Mouse (Mus musculus) midbrain, embryonic 10.5 days (tissue): ENCODE measurements around the gene Trim46. TPM values are rescaled to one million over a fixed set of nuclear protein-coding genes. Genes with fewer than 3 reads are reported as not detected.

ENCODE experiments used
- DNase-seq: peaks from one replicate; pipeline ENCODE4 v3.0.0-alpha.2; 2017; ENCODE audit warnings: low spot score
- H3K27ac ChIP-seq: fragments of 300-500 bp; sonication (generic); replicated peaks from 2 replicates; pipeline ENCODE4 v1.5.1; 2016; ENCODE audit warnings: mild to moderate bottlenecking
- H3K27me3 ChIP-seq: fragments of 300-500 bp; sonication (generic); 2 replicates; pipeline ENCODE4 v1.6.1; 2016; ENCODE audit warnings: low read depth, mild to moderate bottlenecking; ENCODE audit not compliant: poor library complexity, severe bottlenecking
- H3K36me3 ChIP-seq: fragments of 300-500 bp; sonication (generic); 2 replicates; pipeline ENCODE4 v1.6.1; 2016; ENCODE audit warnings: mild to moderate bottlenecking, moderate library complexity
- H3K4me1 ChIP-seq: fragments of 300-500 bp; sonication (generic); 2 replicates; pipeline ENCODE4 v1.6.1; 2016
- H3K4me3 ChIP-seq: fragments of 300-500 bp; sonication (generic); 2 replicates; pipeline ENCODE4 v1.5.1; 2016; ENCODE audit warnings: mild to moderate bottlenecking, moderate library complexity
- H3K9me3 ChIP-seq: fragments of 300-500 bp; sonication (generic); replicated peaks from 2 replicates; pipeline ENCODE4 v1.6.1; 2016; ENCODE audit warnings: mild to moderate bottlenecking
- WGBS: fragments of 180-500 bp; shearing (Covaris S2); methylation state at CpG from one replicate; pipeline ENCODE4 v1.1.7; 2016; 5-methylcytosine and 5-hydroxymethylcytosine counted together
- polyA plus RNA-seq: library from polyadenylated mRNA; unstranded; fragments of >200 nt; fragmentation: Nextera tagmentation; extraction: Ambion mirVana; gene quantifications from 2 replicates; pipeline ENCODE4 v1.2.1, GENCODE M21; 2016

The Trim46 gene
- polyA plus RNA-seq, 1 experiment from 2014 or later = 5.7 TPM

- Histone ChIP-seq H3K4me1 (peaks cover 51% of the 10 kb centered on the region), H3K4me3 (peak overlapping the region; percentile 86), H3K27ac (peak overlapping the region; percentile 93; the same call in 1 of the 2 replicates), H3K27me3 (peaks cover 28% of the 10 kb centered on the region), H3K36me3 (peaks cover 25% of the 10 kb centered on the region), H3K9me3 (no peaks in the 10 kb centered on the region)
- 8% methylated on average over 14 of the region's 14 CpGs for whole genome bisulfite sequencing
- DNase-seq = peak; percentile 58
Observed at GRCm38 (mm10) chr3:89243609-89244008, 2.5 kb downstream of the Trim46 start.

- peaks cover 28% of the 10 kb centered on the region for H3K27me3 ChIP-seq
- no peak overlapping the region for H3K27ac ChIP-seq
- H3K4me1 ChIP-seq = peaks cover 49% of the 10 kb centered on the region
- 74% methylated on average over 9 of the region's 9 CpGs for WGBS
- peaks cover 25% of the 10 kb centered on the region for H3K36me3 ChIP-seq
- H3K4me3 ChIP-seq = no peak overlapping the region
- no peaks in the 10 kb centered on the region for H3K9me3 ChIP-seq
- DNase-seq = peak; percentile 64
Observed at GRCm38 (mm10) chr3:89242331-89242895, 3.7 kb downstream of the Trim46 start.

- WGBS = 79% methylated on average over 12 of the region's 12 CpGs
- H3K27me3 ChIP-seq = peaks cover 3% of the 10 kb centered on the region
- peaks cover 11% of the 10 kb centered on the region for H3K4me1 ChIP-seq
- no peak for DNase-seq
- H3K9me3 ChIP-seq = no peaks in the 10 kb centered on the region
- no peak overlapping the region for H3K27ac ChIP-seq
- no peak overlapping the region for H3K4me3 ChIP-seq
- peaks cover 57% of the 10 kb centered on the region for H3K36me3 ChIP-seq
Observed at GRCm38 (mm10) chr3:89238494-89238893, 7.6 kb downstream of the Trim46 start.

- Histone ChIP-seq H3K4me3 (no peak overlapping the region), H3K27ac (peak overlapping the region; percentile 42), H3K4me1 (peaks cover 7% of the 10 kb centered on the region), H3K9me3 (no peaks in the 10 kb centered on the region), H3K36me3 (peaks cover 60% of the 10 kb centered on the region), H3K27me3 (no peaks in the 10 kb centered on the region; the same call in 1 of the 2 replicates)
- no peak for DNase-seq
- WGBS = 95% methylated on average over 21 of the region's 21 CpGs
Observed at GRCm38 (mm10) chr3:89237682-89238081, 8.4 kb downstream of the Trim46 start.

- no peaks in the 10 kb centered on the region for H3K9me3 ChIP-seq
- no peak overlapping the region for H3K4me3 ChIP-seq
- H3K27me3 ChIP-seq = peaks cover 4% of the 10 kb centered on the region; the same call in 1 of the 2 replicates
- 91% methylated on average over 10 of the region's 10 CpGs for WGBS
- peaks cover 54% of the 10 kb centered on the region for H3K36me3 ChIP-seq
- no peak for DNase-seq
- no peak overlapping the region for H3K27ac ChIP-seq
- peaks cover 14% of the 10 kb centered on the region; the same call in 1 of the 2 replicates for H3K4me1 ChIP-seq
Observed at GRCm38 (mm10) chr3:89236516-89236915, 9.6 kb downstream of the Trim46 start.

- peaks cover 59% of the 10 kb centered on the region for H3K36me3 ChIP-seq
Observed at GRCm38 (mm10) chr3:89233562-89234110, 12.5 kb downstream of the Trim46 start.

GRCm38 (mm10) chr3:89232614-89233013 lies 13.5 kb downstream of the Trim46 start:
- Histone ChIP-seq H3K4me1 (peaks cover 26% of the 10 kb centered on the region), H3K4me3 (no peak overlapping the region), H3K9me3 (no peaks in the 10 kb centered on the region), H3K27me3 (peaks cover 33% of the 10 kb centered on the region), H3K36me3 (peaks cover 49% of the 10 kb centered on the region), H3K27ac (no peak overlapping the region)
- 73% methylated on average over 6 of the region's 6 CpGs for WGBS
- no peak for DNase-seq

More at GRCm38 (mm10) chr3:89233562-89234110, 12.5 kb downstream of the Trim46 start:
- Histone ChIP-seq H3K4me3 (no peak overlapping the region), H3K27me3 (peaks cover 32% of the 10 kb centered on the region), H3K9me3 (no peaks in the 10 kb centered on the region), H3K27ac (0 out of 2 replicates have a peak overlapping the region, but pooled peaks have one; percentile 25), H3K4me1 (peaks cover 21% of the 10 kb centered on the region)
- WGBS = 87% methylated on average over 14 of the region's 14 CpGs
- DNase-seq = no peak

GRCm38 (mm10) chr3:89231772-89232275 lies 14.3 kb downstream of the Trim46 start:
- Histone ChIP-seq H3K9me3 (no peaks in the 10 kb centered on the region), H3K27me3 (peaks cover 33% of the 10 kb centered on the region), H3K4me1 (peaks cover 33% of the 10 kb centered on the region), H3K4me3 (no peak overlapping the region), H3K27ac (no peak overlapping the region), H3K36me3 (peaks cover 44% of the 10 kb centered on the region)
- WGBS = 78% methylated on average over 16 of the region's 16 CpGs
- DNase-seq = no peak

- peaks cover 40% of the 10 kb centered on the region for H3K36me3 ChIP-seq
- peaks cover 35% of the 10 kb centered on the region for H3K4me1 ChIP-seq
- DNase-seq = no peak
- peaks cover 33% of the 10 kb centered on the region for H3K27me3 ChIP-seq
- H3K9me3 ChIP-seq = no peaks in the 10 kb centered on the region
- H3K4me3 ChIP-seq = no peak overlapping the region
- WGBS = 72% methylated on average over 7 of the region's 7 CpGs
- H3K27ac ChIP-seq = no peak overlapping the region
Observed at GRCm38 (mm10) chr3:89231345-89231744, 14.8 kb downstream of the Trim46 start.

GRCm38 (mm10) chr3:89230561-89230960 lies 15.5 kb downstream of the Trim46 start:
- Histone ChIP-seq H3K9me3 (no peaks in the 10 kb centered on the region), H3K27me3 (peaks cover 33% of the 10 kb centered on the region), H3K4me1 (peaks cover 43% of the 10 kb centered on the region), H3K36me3 (peaks cover 38% of the 10 kb centered on the region), H3K4me3 (no peak overlapping the region), H3K27ac (peak overlapping the region; percentile 4; the same call in 1 of the 2 replicates)
- no peak for DNase-seq
- 92% methylated on average over 2 of the region's 2 CpGs for WGBS

- H3K27me3 ChIP-seq = peaks cover 33% of the 10 kb centered on the region
- peak overlapping the region; percentile 89; the same call in 1 of the 2 replicates for H3K4me3 ChIP-seq
- 63% methylated on average over 4 of the region's 4 CpGs for WGBS
- peaks cover 56% of the 10 kb centered on the region for H3K4me1 ChIP-seq
- no peak for DNase-seq
- peak overlapping the region; percentile 99; the same call in 1 of the 2 replicates for H3K27ac ChIP-seq
- H3K36me3 ChIP-seq = peaks cover 39% of the 10 kb centered on the region
- H3K9me3 ChIP-seq = no peaks in the 10 kb centered on the region
Observed at GRCm38 (mm10) chr3:89229276-89229675, 16.8 kb downstream of the Trim46 start.

- WGBS = 36% methylated on average over 10 of the region's 10 CpGs
- DNase-seq = no peak
- peaks cover 33% of the 10 kb centered on the region for H3K27me3 ChIP-seq
- H3K4me1 ChIP-seq = peaks cover 60% of the 10 kb centered on the region
- H3K4me3 ChIP-seq = peak within 1 kb of the TSS; percentile 89
- peaks cover 39% of the 10 kb centered on the region for H3K36me3 ChIP-seq
- peak within 1 kb of the TSS; percentile 99 for H3K27ac ChIP-seq
- no peaks in the 10 kb centered on the region for H3K9me3 ChIP-seq
Observed at GRCm38 (mm10) chr3:89228836-89229235, 17.3 kb downstream of the Trim46 start, which contains the start of gene Muc1. Muc1 (plus strand) TSS chr3:89229057.

GRCm38 (mm10) chr3:89228180-89228549 lies 17.9 kb downstream of the Trim46 start:
- H3K9me3 ChIP-seq = no peaks in the 10 kb centered on the region
- peak overlapping the region; percentile 89 for H3K4me3 ChIP-seq
- DNase-seq = peak; percentile 91
- H3K36me3 ChIP-seq = peaks cover 39% of the 10 kb centered on the region
- peaks cover 33% of the 10 kb centered on the region for H3K27me3 ChIP-seq
- WGBS = under 1% methylated on average over 20 of the region's 20 CpGs
- H3K27ac ChIP-seq = peak overlapping the region; percentile 99
- H3K4me1 ChIP-seq = peaks cover 67% of the 10 kb centered on the region
